Mouse (Mus musculus) adipose tissue, adult 10 weeks (tissue): ENCODE results near the gene Tmem143. TPM values are rescaled to one million over a fixed set of nuclear protein-coding genes. Genes with fewer than 3 reads are reported as not detected.

Source experiments
- polyA plus RNA-seq: library from polyadenylated mRNA; stranded (reverse); fragments of 350-450 nt; fragmentation: Illumina TruSeq; extraction: RNeasy Lipid Tissue Mini Kit (QIAGEN cat#74804); gene quantifications from one replicate; pipeline ENCODE4 v1.2.3, GENCODE M21; 2014; ENCODE audit warnings: low read depth, low replicate concordance

Gene Tmem143
- polyA plus RNA-seq = 31.6 TPM

DNA sequence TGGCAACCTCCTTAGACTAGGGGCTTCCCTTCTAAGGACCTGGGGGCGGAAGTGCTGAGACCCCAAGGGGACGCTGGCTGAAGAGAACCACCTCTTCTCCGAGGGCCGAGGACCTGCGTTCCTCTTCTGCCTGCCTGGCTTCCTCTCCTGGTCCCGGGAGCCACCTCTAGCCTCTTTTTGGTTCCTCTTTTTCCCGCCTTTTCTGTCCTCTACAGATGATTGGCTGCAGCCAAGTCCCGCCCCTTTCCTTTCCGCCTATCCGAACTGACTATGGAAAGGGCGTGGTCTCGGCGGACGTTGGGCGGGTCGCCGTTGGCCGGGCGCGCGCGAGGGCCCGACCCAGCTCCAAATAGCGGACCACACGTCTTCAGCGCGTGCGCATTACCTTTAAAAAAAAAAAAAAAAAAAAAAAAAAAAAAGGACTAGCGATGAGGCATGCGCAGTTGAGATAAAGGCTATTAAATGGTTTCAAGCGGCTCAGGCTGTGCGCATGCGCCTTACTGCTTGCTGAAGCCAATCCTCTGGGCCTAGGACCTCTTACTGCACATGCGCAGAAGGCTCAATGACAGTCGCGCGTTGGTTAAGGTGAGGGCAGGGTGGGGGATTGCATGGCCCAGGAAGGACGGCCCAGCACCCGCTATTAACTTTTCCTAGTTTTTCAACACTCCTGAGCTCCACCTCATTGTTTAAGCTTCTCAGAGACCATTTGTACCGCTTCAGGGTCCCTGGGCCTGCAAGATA, at the start of gene Tmem143, which contains the start of gene Syngr4:
Gene Tmem143, plus strand, starts transcription at position 425 of the 741 bp plus-strand sequence.
Gene Syngr4, minus strand, starts transcription at position 198 of the 741 bp plus-strand sequence.

DNA sequence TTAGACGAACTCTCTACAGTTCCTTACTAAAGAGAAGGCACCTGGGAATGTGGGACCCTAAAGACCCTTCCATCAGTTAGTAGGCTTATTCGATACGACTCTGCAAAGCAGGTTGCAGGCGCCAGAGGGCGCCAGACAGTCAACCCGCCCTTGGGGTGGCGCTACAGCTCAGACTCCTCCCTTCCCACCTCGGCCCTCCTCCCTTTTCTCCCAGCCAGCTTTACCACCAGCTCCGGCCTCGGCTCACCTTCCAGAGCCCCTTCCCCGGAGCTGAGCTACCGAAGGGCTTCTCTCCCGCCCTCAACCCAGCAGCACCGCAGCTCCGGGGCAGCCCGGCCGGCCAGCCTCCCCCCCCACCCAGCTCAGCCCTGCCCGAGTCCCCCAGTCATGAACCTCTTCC, 24.1 kb upstream of the Tmem143 start, which contains the start of gene Kdelr1:
Gene Kdelr1, plus strand, starts transcription at position 149 of the 400 bp plus-strand sequence.

DNA sequence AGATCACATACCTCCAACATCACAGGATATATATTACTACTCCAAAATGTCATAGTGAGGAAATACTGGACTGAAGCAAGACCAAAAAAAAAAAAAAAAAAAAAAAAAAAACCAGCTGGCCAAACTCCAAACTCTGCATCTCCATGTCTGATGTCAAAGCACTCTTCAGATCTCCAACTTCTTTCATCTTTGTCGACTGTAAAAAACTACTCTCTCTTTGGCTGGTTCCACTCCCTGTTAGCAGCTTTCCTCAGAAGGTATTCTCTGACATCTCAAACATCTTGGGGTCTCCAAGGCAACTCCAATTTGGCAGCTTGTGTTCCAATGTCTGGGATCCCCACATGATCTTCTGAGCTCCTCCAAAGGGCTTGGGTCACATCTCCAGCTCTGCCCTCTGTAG, 18.5 kb upstream of the Tmem143 start, which contains the start of gene Grin2d:
Gene Grin2d, minus strand, starts transcription at position 101 of the 400 bp plus-strand sequence.

DNA sequence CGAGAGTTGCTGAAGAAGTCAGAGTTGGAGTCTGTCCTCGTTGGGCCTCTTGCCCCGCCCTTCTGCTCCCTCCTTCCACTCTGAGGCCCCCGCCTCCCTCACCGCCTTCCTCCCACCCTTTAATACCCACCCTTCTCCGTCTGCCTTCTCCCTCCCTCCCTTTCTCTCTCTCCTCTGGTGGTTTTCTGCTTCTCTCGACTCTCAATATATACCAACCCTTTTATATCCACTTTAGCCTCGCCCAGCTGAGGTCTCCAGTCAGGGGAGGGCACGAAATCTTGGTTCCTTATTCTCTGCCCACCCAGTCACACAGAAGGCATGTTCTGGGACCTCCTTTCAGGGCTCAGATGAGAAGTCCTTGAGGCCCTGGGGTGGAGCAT, 24.5 kb downstream of the Tmem143 start, which contains the start of gene Emp3:
Gene Emp3, minus strand, starts transcription at position 163 of the 380 bp plus-strand sequence.

DNA sequence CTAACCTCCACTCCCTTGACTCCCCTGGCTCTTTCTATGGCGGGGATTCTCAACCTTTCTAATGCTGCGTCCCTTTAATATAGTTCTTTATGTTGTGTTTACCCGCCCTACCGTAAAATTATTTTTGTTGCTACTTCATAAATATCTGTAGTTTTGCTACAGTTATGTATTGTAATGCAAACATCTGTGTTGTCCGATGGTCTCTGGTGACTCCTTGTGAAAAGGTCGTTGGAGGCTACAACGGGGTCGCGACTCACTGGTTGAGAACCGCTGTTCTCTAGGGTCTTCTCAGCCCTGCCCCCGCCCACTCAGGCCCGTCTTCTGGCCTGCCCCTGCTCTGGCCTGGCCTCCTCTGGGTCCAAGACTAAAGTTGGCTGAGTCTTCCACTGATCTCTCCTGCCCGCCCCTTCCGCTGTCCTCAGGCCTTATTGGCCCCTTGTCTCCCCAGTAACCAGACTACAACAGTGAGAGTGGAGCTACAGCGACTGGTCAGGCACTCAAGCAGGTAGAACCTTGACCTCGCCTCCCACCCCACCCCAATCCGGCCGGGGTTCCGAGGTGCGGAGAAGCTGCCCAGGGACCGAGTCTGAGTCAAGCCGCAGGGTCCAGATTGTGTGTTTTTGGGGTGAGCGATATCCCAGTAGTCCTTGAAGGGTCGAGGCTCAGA, 27.2 kb downstream of the Tmem143 start, which contains the start of gene Ccdc114:
Gene Ccdc114, plus strand, starts transcription at position 311 of the 667 bp plus-strand sequence.

Other genes with a start within 250 kb of the Tmem143 start
- gene Fut2, start 230.5 kb upstream of the Tmem143 start, polyA plus RNA-seq = 2.3 TPM
- 0.78 TPM for gene Ntn5, start 212.9 kb upstream of the Tmem143 start, polyA plus RNA-seq
- gene Sec1, start 202.5 kb upstream of the Tmem143 start, polyA plus RNA-seq = 1.8 TPM
- gene Car11, start 197.1 kb upstream of the Tmem143 start, polyA plus RNA-seq = 5.3 TPM
- 19.7 TPM for gene Dbp, start 191.9 kb upstream of the Tmem143 start, polyA plus RNA-seq
- gene Rpl18, start 181.5 kb upstream of the Tmem143 start, polyA plus RNA-seq = 966 TPM
- gene Sphk2, start 178.9 kb upstream of the Tmem143 start, polyA plus RNA-seq = 31.4 TPM
- gene Fam83e, start 175.7 kb upstream of the Tmem143 start, polyA plus RNA-seq = 3.7 TPM
- 2.2 TPM for gene Spaca4, start 171.1 kb upstream of the Tmem143 start, polyA plus RNA-seq
- gene Lmtk3, start 113.2 kb upstream of the Tmem143 start, polyA plus RNA-seq = 0.96 TPM
- gene Sult2b1, start 112.3 kb upstream of the Tmem143 start, polyA plus RNA-seq = 22.0 TPM
- gene Cyth2, start 82.4 kb upstream of the Tmem143 start, polyA plus RNA-seq = 73.8 TPM
- gene Kcnj14, start 72.2 kb upstream of the Tmem143 start, polyA plus RNA-seq = 0.74 TPM
- gene Grwd1, start 66.0 kb upstream of the Tmem143 start, polyA plus RNA-seq = 11.0 TPM
- 162 TPM for gene Kdelr1, start 24.2 kb upstream of the Tmem143 start, polyA plus RNA-seq
- 1.2 TPM for gene Grin2d, start 18.6 kb upstream of the Tmem143 start, polyA plus RNA-seq
- 7.2 TPM for gene Syngr4, start 227 bp upstream of the Tmem143 start, polyA plus RNA-seq
- gene Emp3, start 24.5 kb downstream of the Tmem143 start, polyA plus RNA-seq = 65.2 TPM
- 8.4 TPM for gene Ccdc114, start 27.1 kb downstream of the Tmem143 start, polyA plus RNA-seq
- 0.09 TPM for gene Abcc6, start 133.4 kb downstream of the Tmem143 start, polyA plus RNA-seq
- 44.8 TPM for gene Nomo1, start 136.8 kb downstream of the Tmem143 start, polyA plus RNA-seq
- 8.1 TPM for gene Kcnj11, start 203.8 kb downstream of the Tmem143 start, polyA plus RNA-seq